Mouse (Mus musculus): ENCODE data around the gene Pcif1. TPM values are rescaled to one million over a fixed set of nuclear protein-coding genes. Genes with fewer than 3 reads are reported as not detected.
A peak's percentile ranks its signal among the peaks of the same experiment; 100 is the strongest.

Pcif1 gene
- polyA plus RNA-seq, 1 experiment = 79.7 TPM

DNA sequence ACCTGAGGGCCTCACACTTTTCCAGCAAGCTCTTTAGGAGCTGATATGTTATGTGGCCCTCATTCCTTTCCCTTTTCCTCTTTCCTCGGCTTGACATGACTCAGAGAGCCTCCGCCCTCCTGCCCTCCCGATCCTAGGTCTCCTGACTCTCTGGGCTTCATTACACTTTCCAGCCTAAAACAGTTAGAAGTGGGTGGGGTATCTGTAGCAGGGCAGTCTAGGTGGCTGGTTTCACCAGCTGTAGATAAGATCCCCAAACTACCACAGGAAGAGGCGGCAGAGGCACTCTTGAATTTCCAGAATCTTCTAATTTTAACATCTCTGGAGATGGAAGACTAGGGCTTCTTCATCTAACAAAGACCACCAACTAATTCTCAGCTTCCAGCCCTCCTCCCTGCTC lies 14.5 kb upstream of the Pcif1 start:
- no peak for DNase-seq
- TF ChIP-seq CTCF (IDR thresholded peaks at IDR 0.05; ENCODE audit: borderline replicate concordance, control insufficient read depth, extremely low read depth, insufficient read depth, low read length, poor library complexity) (no peak), POLR2A (IDR thresholded peaks at IDR 0.05; ENCODE audit: control insufficient read depth, extremely low read depth, insufficient read depth, low read length, poor library complexity) (no peak)
- peaks cover 12% of the 10 kb centered on the region for H3K4me1 ChIP-seq (replicated peaks; ENCODE audit: control insufficient read depth, insufficient read depth, low read length)
- no peak overlapping the region for H3K4me3 ChIP-seq (ENCODE audit: control insufficient read depth, insufficient read depth, low read length)
- peaks cover 2% of the 10 kb centered on the region; the same call in 1 of the 2 replicates for H3K27me3 ChIP-seq (ENCODE audit: control insufficient read depth, insufficient read depth, low read length)
- H3K27ac ChIP-seq (ENCODE audit: control insufficient read depth, insufficient read depth, low read length) = no peak overlapping the region
- 78% methylated on average over 4 of the region's 4 CpGs for WGBS
- H3K36me3 ChIP-seq (ENCODE audit: control insufficient read depth, insufficient read depth, low read length) = no peaks in the 10 kb centered on the region

DNA sequence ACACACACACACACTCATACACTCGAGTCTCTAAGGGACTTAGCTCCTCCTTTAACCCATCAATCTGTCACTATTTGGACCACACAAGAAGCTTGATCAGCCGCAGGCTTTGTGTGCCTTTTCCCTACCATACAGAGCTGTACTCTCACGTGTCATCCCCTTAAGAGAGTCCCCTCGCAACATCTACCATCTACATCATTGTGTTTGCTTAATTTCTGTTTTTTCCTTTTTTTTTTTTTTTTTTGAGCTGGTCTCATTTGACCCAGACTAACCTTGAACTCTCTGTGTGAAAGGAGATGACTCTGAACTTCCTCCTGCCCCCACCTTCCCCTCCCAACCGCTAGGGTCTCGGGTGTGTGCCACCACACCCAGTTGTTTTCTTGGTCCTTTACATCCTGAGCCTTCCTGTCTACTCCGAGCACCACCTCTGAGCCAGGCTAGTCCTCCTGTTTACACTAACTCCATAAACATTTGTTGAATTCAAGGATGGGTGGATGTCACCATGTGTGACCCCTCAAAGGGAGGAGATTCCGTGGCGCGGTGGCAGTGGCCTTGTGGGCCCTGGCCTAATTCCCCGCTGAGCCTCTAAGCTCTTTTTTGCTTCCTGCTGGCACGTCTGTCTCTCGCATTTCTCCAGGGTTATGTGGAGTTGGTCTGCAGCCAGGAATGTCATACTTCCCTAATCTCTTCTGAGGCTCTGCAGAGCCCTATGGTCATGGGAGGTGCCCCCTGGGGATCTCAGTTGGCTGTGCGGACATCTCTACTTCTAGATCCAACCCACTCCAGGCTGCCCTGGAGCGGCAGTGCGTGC lies 12.2 kb upstream of the Pcif1 start:
- no peaks in the 10 kb centered on the region for H3K27me3 ChIP-seq (ENCODE audit: control insufficient read depth, insufficient read depth, low read length)
- no peak for TF ChIP-seq CTCF (IDR thresholded peaks at IDR 0.05; ENCODE audit: borderline replicate concordance, control insufficient read depth, extremely low read depth, insufficient read depth, low read length, poor library complexity)
- TF ChIP-seq POLR2A (IDR thresholded peaks at IDR 0.05; ENCODE audit: control insufficient read depth, extremely low read depth, insufficient read depth, low read length, poor library complexity) = no peak
- H3K4me1 ChIP-seq (replicated peaks; ENCODE audit: control insufficient read depth, insufficient read depth, low read length) = peaks cover 12% of the 10 kb centered on the region
- no peak for DNase-seq
- H3K27ac ChIP-seq (ENCODE audit: control insufficient read depth, insufficient read depth, low read length) = peak overlapping the region; percentile 29; the same call in 1 of the 2 replicates
- 53% methylated on average over 16 of the region's 16 CpGs for WGBS
- H3K36me3 ChIP-seq (ENCODE audit: control insufficient read depth, insufficient read depth, low read length) = no peaks in the 10 kb centered on the region
- no peak overlapping the region for H3K4me3 ChIP-seq (ENCODE audit: control insufficient read depth, insufficient read depth, low read length)

DNA sequence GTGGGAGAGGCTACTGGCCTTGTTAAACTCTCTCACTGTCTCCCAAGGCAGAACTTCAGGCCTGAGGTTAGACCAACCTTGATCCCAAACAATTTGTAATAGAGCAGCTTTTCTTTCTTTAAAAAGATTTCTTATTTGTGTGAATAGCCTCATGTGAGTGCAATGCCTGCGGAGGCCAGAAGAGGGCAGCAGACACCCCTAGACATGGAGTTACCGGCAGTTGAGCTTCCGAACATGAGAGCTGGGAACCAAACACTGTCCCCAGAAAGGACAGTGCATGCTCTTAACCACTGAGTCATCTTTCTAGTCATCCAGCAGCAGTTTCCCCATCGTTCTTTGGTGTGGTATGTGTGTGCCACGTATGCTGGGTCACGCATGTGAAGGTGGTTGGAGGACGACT lies 11.5 kb upstream of the Pcif1 start:
- peaks cover 12% of the 10 kb centered on the region for H3K4me1 ChIP-seq (replicated peaks; ENCODE audit: control insufficient read depth, insufficient read depth, low read length)
- no peak for DNase-seq

DNA sequence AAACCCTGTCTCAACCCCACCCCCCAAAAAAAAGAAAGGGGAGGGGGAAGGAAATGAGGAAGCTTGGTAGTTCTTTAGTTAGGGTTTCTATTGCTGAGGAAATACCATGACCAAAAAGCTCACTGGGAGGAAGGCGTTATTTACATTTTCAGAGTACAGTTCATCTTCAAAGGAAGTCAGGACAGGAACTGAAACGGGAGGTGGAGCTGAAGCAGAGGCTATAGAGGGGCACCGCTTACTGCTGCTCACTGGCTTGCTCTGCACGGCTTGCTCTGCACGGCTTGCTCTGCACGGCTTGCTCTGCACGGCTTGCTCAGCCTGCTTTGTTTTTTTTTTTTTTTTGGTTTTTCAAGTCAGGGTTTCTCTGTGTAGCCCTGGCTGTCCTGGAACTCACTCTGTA lies 10.6 kb upstream of the Pcif1 start:
- WGBS = 25% methylated on average over 7 of the region's 7 CpGs
- no peak for DNase-seq
- H3K27ac ChIP-seq (ENCODE audit: control insufficient read depth, insufficient read depth, low read length) = no peak overlapping the region; the same call in 1 of the 2 replicates
- no peak overlapping the region for H3K4me3 ChIP-seq (ENCODE audit: control insufficient read depth, insufficient read depth, low read length)
- no peaks in the 10 kb centered on the region for H3K36me3 ChIP-seq (ENCODE audit: control insufficient read depth, insufficient read depth, low read length)
- H3K4me1 ChIP-seq (replicated peaks; ENCODE audit: control insufficient read depth, insufficient read depth, low read length) = peaks cover 12% of the 10 kb centered on the region
- TF ChIP-seq POLR2A (IDR thresholded peaks at IDR 0.05; ENCODE audit: control insufficient read depth, extremely low read depth, insufficient read depth, low read length, poor library complexity) = no peak
- TF ChIP-seq CTCF (IDR thresholded peaks at IDR 0.05; ENCODE audit: borderline replicate concordance, control insufficient read depth, extremely low read depth, insufficient read depth, low read length, poor library complexity) = no peak
- H3K27me3 ChIP-seq (ENCODE audit: control insufficient read depth, insufficient read depth, low read length) = no peaks in the 10 kb centered on the region

More for the DNA sequence above, 11.5 kb upstream of the Pcif1 start:
- 91% methylated on average over 7 of the region's 7 CpGs for WGBS
- H3K4me3 ChIP-seq (ENCODE audit: control insufficient read depth, insufficient read depth, low read length) = no peak overlapping the region
- TF ChIP-seq CTCF (IDR thresholded peaks at IDR 0.05; ENCODE audit: borderline replicate concordance, control insufficient read depth, extremely low read depth, insufficient read depth, low read length, poor library complexity) = peak; percentile 75; the same call in 1 of the 2 replicates
- TF ChIP-seq POLR2A (IDR thresholded peaks at IDR 0.05; ENCODE audit: control insufficient read depth, extremely low read depth, insufficient read depth, low read length, poor library complexity) = no peak
- H3K36me3 ChIP-seq (ENCODE audit: control insufficient read depth, insufficient read depth, low read length) = no peaks in the 10 kb centered on the region
- H3K27ac ChIP-seq (ENCODE audit: control insufficient read depth, insufficient read depth, low read length) = no peak overlapping the region
- H3K27me3 ChIP-seq (ENCODE audit: control insufficient read depth, insufficient read depth, low read length) = no peaks in the 10 kb centered on the region

DNA sequence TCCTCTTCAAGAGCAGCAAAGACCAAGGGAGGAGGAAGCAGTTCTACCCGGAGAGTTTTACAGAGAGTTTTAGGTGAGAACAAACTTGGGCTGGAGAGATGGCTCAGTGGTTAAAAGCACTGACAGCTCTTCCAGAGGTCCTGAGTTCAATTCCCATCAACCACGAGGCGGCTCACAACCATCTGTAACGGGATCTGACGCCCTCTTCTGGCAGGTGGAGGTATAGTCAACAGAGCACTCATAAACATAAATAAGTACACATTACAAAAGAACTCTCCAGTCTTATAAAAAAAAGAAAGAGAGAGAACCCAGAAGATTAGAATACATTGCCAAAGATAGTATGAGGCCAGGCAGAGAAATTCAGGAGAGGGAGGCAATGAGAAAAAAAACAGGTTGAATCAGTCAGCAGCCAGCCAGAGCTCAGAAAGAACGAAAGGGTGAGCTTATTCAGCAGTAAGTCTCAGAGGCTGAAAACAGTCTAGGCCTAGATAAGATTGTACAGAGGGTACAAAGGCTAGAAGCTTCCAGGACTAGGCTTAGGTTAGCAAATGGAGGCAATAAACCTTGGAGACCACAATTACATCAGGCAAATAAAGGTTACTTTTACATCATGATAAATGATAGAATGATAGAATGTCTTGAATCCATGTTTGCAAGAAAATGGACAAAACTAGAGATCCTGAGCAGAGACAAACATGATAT lies 7.4 kb upstream of the Pcif1 start:
- TF ChIP-seq POLR2A (IDR thresholded peaks at IDR 0.05; ENCODE audit: control insufficient read depth, extremely low read depth, insufficient read depth, low read length, poor library complexity) (no peak), CTCF (IDR thresholded peaks at IDR 0.05; ENCODE audit: borderline replicate concordance, control insufficient read depth, extremely low read depth, insufficient read depth, low read length, poor library complexity) (no peak)
- no peak overlapping the region for H3K4me3 ChIP-seq (ENCODE audit: control insufficient read depth, insufficient read depth, low read length)

GRCm38 (mm10) chr2:164873621-164874020 lies 5.5 kb upstream of the Pcif1 start:
- Histone ChIP-seq H3K4me3 (ENCODE audit: control insufficient read depth, insufficient read depth, low read length) (no peak overlapping the region), H3K36me3 (ENCODE audit: control insufficient read depth, insufficient read depth, low read length) (no peaks in the 10 kb centered on the region), H3K27ac (ENCODE audit: control insufficient read depth, insufficient read depth, low read length) (no peak overlapping the region), H3K4me1 (replicated peaks; ENCODE audit: control insufficient read depth, insufficient read depth, low read length) (peaks cover 13% of the 10 kb centered on the region), H3K27me3 (ENCODE audit: control insufficient read depth, insufficient read depth, low read length) (no peaks in the 10 kb centered on the region)
- 56% methylated on average over 3 of the region's 3 CpGs for whole genome bisulfite sequencing
- DNase-seq = no peak
- TF ChIP-seq POLR2A (IDR thresholded peaks at IDR 0.05; ENCODE audit: control insufficient read depth, extremely low read depth, insufficient read depth, low read length, poor library complexity) (no peak), CTCF (IDR thresholded peaks at IDR 0.05; ENCODE audit: borderline replicate concordance, control insufficient read depth, extremely low read depth, insufficient read depth, low read length, poor library complexity) (no peak)

More for the DNA sequence above, 7.4 kb upstream of the Pcif1 start:
- Histone ChIP-seq H3K4me1 (replicated peaks; ENCODE audit: control insufficient read depth, insufficient read depth, low read length) (peaks cover 14% of the 10 kb centered on the region; the same call in 1 of the 2 replicates), H3K27ac (ENCODE audit: control insufficient read depth, insufficient read depth, low read length) (no peak overlapping the region), H3K36me3 (ENCODE audit: control insufficient read depth, insufficient read depth, low read length) (no peaks in the 10 kb centered on the region), H3K27me3 (ENCODE audit: control insufficient read depth, insufficient read depth, low read length) (no peaks in the 10 kb centered on the region)
- WGBS = 66% methylated on average over 6 of the region's 6 CpGs
- no peak for DNase-seq
